Mouse (Mus musculus): ENCODE data around the gene Fam160a1.

Gene Fam160a1

GRCm38 (mm10) chr3:85817191-85817590 is at the start of gene Fam160a1:
Fam160a1 (minus strand) TSS chr3:85817291.
- DNase-seq (ENCODE audit: low spot score), result no peak

DNA sequence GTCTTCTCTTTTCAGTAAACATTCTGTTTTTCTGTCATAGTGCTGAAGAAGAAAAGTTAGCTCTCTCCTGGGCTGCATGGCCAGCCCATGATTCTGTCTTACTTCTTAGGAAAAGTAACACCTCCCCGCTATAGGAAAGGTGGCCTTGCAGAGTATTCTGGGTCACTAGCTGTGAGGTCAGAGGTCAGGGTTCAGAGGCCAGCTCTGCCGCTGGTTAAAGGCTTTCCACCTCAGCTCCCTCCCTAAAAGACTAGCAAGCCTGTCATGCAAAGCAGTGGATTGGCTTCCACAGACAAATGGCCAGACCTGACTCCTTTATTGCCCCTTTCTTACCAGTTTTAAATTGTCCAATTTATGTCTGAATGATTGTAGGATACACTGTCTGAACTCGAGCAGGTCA is 46.9 kb upstream of the Fam160a1 start:
- no peak for DNase-seq (ENCODE audit: low spot score)

DNA sequence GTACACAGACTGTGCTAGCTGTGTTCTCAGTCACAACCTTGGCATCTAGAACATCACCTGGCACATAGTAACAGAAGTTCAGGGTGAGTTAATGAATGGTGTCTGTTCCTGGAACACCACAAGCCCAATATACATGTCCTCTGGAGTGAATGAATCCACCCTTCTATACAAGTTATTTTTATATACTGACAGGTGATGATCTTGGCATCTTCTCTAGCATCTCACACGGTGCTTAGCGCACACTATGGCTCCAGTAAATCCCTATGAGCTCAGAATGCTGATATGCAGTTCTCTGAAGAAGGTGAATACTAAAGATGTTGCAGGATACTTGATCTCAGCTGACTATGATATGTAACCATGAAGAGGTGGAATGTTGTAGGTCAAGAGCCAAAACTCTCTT is 45.8 kb upstream of the Fam160a1 start:
- no peak for DNase-seq (ENCODE audit: low spot score)

- no peak for DNase-seq (ENCODE audit: low spot score)
These were observed 43.9 kb upstream of the Fam160a1 start for GRCm38 (mm10) chr3:85860996-85861395.

DNA sequence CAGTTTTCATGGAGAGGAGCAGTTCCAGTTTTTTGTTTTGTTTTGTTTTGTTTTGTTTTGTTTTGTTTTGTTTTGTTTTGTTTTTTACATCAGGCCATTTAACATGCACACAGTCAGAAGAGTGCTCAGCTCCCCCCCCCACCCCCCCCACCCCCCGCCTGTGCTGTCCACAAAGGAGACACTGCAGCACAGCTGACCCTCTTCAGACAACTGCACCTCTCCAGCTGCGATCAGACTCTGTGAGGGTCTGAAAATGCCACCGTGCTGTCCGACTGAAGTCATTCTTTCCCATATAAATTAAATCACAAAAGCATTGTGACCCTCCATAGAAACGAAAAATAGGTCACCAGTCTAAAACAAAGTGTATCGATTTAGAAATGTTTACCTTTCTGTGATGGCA is 42.2 kb upstream of the Fam160a1 start:
- no peak for DNase-seq (ENCODE audit: low spot score)

DNA sequence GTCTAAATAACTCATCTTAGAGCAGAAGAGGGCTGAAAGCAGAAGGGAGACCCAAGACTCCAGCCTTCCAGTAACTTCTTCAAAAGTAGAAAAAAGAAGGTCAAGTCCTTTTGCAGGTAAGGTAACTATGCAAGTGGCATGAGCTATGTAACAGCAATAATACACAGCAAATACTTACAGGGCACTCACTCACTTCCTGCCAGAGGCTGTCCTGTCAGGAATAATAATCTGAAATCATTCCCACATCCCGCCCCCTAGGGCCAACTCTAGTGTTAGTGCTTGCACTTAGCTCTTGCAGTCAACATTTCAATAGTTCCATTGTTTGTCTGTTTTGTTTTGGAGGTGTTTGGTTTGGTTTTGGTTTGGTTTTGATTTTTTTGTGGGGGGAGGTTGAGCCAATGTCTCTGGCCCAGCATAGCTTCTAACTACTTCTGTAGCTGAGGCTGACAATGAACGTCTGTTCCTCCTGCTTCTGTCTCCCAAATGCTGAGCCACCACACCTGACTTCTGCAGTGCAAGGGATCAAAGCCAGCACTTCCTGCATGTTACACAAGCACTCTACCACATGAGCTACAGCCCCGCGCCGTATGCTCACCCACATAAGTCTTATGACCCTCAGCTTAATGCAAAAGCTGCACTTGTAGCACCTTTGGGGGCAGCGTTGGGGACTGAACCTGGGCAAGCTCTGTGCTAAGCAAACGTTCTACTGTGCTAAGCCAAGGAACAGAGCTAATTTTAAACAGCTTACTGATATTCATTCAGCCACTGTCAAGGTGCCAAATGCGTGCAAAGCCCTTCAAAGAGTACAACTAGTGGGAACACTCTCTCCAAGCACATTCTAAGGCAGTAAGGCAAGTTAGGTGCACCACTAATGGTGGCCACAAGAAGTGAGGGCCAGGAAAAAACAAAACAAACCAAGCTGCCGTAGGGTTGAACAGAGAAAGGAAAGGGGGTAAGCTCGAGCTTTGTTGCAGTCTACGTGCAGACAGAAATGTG is 41.3 kb upstream of the Fam160a1 start:
- no peak for DNase-seq (ENCODE audit: low spot score)

GRCm38 (mm10) chr3:85857083-85857482 is 40.0 kb upstream of the Fam160a1 start:
- DNase-seq (ENCODE audit: low spot score), result no peak

DNA sequence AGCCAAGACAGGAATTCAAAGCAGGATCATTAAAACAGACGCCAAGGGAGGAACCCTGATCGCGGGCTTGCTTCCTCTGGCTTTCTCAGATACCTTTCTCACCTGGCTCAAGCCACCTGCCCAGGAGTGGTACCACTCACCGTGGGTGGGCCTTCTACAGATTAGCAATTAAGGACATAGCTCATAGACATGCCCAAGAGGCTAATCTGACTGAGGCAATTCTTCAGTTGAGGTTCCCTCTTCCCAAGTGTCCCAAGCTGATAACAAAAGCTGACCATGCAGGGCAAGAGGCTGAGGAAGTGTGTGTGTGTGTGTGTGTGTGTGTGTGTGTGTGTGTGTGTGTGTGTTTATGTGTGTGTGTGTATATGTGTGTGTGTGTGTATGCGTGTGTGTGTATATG is 38.9 kb upstream of the Fam160a1 start:
- DNase-seq (ENCODE audit: low spot score), result no peak

- DNase-seq (ENCODE audit: low spot score), result no peak
These were observed 38.0 kb upstream of the Fam160a1 start for GRCm38 (mm10) chr3:85855043-85855442.

DNA sequence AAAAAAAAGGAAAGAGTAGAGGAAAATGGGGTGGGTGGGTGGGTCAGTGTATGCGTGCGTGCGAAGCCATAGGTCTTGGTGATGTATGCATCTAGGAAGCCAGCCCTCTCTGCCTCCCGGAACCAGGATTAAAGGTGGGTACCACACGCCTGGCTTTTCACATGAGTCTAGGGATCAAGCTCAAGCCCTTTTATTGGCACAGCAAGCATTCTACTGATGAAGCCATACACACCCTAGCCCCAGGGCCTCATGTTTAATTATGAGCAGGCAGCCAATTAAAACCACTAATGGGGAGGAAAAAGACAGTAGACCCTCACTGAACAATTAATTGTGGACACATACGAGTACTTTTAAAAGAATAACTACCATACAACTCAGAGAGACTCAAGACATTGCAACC is 37.1 kb upstream of the Fam160a1 start:
- no peak for DNase-seq (ENCODE audit: low spot score)

DNA sequence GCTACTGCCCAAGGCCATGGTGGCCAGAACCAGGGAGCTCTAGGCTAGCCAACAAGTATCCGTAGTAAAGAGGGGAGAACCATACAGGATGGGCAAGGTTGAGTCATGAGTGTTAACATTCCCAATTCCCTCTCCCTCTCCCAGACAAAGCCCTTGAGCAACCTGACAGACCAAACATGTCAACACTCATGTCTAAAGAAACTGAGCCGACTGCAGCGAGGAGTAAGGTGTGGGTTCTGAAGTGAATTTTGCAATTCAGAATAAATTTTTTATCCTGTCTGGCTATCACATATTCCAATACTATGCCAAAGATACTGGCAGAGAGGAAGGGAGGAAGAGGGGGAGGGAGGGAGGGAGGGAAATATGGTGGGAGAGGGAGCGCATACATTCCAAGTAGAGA is 36.6 kb upstream of the Fam160a1 start:
- no peak for DNase-seq (ENCODE audit: low spot score)

GRCm38 (mm10) chr3:85850079-85850478 is 33.0 kb upstream of the Fam160a1 start:
- DNase-seq (ENCODE audit: low spot score), result no peak

- DNase-seq (ENCODE audit: low spot score), result no peak
These were observed 29.2 kb upstream of the Fam160a1 start for GRCm38 (mm10) chr3:85846316-85846715.

DNA sequence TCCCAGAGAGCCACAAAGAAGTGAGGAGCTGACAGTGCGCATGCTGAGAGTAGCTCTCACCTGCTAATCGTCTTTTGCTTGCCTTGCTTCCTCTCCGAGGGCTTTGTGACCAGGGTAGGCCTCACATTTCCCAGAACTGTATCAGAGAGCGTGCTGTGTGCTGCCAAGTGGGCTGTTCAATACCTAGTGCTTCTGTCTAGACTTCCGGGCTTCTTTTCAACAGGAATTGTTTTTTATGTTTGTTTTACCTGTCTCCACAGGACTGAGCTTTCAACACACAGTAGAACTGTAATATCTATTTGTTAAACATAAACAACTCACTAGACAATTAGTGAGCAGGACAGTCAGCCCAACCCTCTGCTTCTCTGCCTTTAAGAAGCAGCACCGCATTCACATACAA is 28.2 kb upstream of the Fam160a1 start:
- DNase-seq (ENCODE audit: low spot score), result no peak

GRCm38 (mm10) chr3:85842881-85843218 is 25.8 kb upstream of the Fam160a1 start:
- DNase-seq (ENCODE audit: low spot score), result no peak

- DNase-seq (ENCODE audit: low spot score), result no peak
These were observed 25.2 kb upstream of the Fam160a1 start for GRCm38 (mm10) chr3:85842177-85842880.

- DNase-seq (ENCODE audit: low spot score), result no peak
These were observed 24.5 kb upstream of the Fam160a1 start for GRCm38 (mm10) chr3:85841454-85842176.

- no peak for DNase-seq (ENCODE audit: low spot score)
These were observed 16.5 kb upstream of the Fam160a1 start for GRCm38 (mm10) chr3:85833627-85834026.

DNA sequence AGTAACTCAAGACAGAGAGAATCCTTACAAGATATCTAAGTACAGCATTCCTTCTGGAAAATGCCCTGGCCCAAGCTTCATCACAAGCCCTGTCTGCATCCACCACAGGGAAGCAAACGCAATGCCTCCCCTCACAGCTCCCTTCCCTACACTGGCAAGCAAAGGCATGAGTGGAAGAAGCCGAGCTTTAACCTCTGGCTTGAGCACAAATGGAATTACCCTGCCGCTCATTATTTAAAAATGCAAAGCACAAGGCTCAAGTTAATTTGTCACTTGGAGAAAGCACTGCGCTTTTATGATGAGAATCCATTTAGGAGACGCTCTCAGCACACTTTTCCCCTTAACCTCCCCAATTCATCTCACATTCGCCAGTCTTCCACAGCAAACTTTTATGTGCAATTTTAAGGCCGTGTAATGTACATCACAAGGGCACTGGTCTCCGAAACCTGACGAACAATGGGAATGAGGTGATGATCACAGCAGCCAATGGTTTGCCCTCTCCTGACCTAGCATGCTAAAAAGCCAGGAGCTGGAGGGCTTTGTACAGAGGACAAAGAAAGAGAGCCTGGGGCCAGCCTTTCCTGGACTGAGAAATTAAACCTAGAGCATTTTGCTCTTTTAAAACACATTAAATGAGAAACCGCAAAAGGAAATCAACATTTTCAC is 15.5 kb upstream of the Fam160a1 start:
- no peak for DNase-seq (ENCODE audit: low spot score)

DNA sequence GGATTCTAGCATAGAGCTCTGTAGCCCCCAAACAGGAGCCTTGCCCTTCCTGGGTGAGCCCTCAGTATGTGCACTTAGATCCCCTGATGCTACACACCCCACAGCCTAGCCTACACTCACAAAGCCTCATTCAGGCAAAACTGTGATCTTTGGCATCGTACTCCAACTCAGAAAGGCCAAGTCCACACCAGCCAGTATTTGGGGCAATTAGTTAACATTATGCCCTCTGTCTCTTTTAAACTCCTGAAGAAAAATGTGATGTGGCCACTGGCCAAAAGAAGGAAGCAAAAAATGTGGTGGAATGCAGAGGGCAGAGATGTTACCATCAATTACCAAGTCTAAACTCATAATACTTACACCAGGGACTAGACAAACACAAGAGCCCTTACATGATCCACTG is 14.7 kb upstream of the Fam160a1 start:
- DNase-seq (ENCODE audit: low spot score), result no peak

- DNase-seq (ENCODE audit: low spot score), result no peak
These were observed 12.0 kb upstream of the Fam160a1 start for GRCm38 (mm10) chr3:85829047-85829446.

- no peak for DNase-seq (ENCODE audit: low spot score)
These were observed 10.7 kb upstream of the Fam160a1 start for GRCm38 (mm10) chr3:85827815-85828214.
